In genomic region chr13:109677047-109677446, GRCm38 (mm10) we compare ENCODE assay signal across 10 mouse cellular contexts.
"Had no signal": no experiment of that assay in that cellular context is flagged by ENCODE, and none has a peak within 500 bp of the region (broad histone marks: within the 10 kb centered on the region; RNA-seq: fewer than 3 reads in every experiment).

No protein-coding gene starts in this region.

- H3K4me3 ChIP-seq: limb, embryonic 10.5 days; midbrain, embryonic 13.5 days had no signal

- H3K36me3 ChIP-seq: limb, embryonic 10.5 days; midbrain, embryonic 13.5 days had no signal

- H3K27ac ChIP-seq: limb, embryonic 10.5 days; midbrain, embryonic 13.5 days had no signal

- DNase-seq: kidney, adult 18-20 months; kidney, postnatal 14 days; lung, adult 2 months; lung, postnatal 36 days; right cerebral cortex, postnatal 25 days; thymus, adult 2 months; thymus, postnatal 25 days had no signal

- ATAC-seq: lung, postnatal 0 days; midbrain, embryonic 13.5 days had no signal

- H3K4me2 ChIP-seq: midbrain, embryonic 13.5 days had no signal

- H3K4me1 ChIP-seq: midbrain, embryonic 13.5 days had no signal

- H3K9me3 ChIP-seq: limb, embryonic 10.5 days; midbrain, embryonic 13.5 days had no signal

- H3K27me3 ChIP-seq: midbrain, embryonic 13.5 days had no signal

- H3K9ac ChIP-seq: midbrain, embryonic 13.5 days had no signal
